Mouse (Mus musculus) liver, adult 2 months (tissue): ENCODE measurements at regions not wholly inside any gene's neighbourhood (a gene's known extent, or its start where the extent isn't known, plus 50 kb on each side); places are given as distances from the start of the nearest gene placed in this dataset.

Experiments used
- CTCF ChIP-seq: fragments of 200-500 bp; IDR thresholded peaks from 2 replicates; pipeline ENCODE4 v1.5.1; 2011; ENCODE audit warnings: low read depth, low read length, control low read depth
- POLR2A ChIP-seq: fragments of 200-500 bp; IDR thresholded peaks from 2 replicates; pipeline ENCODE4 v1.6.1; 2011; ENCODE audit warnings: low read length, control low read depth; ENCODE audit not compliant: insufficient read depth; ENCODE audit errors: extremely low read depth

- no peak for TF ChIP-seq CTCF
- no peak for TF ChIP-seq POLR2A
Observed at GRCm38 (mm10) chr12:77674352-77674751, 436.4 kb downstream of the Fut8 start.
